Mouse (Mus musculus) liver (tissue): ENCODE data around the gene Gm5799.
"Not testable (repeated sequence)": the region's sequence is repeated elsewhere in the genome, so short reads cannot be mapped to it uniquely, and the experiment has no call there.

ENCODE experiments used
- DNase-seq: peaks from one replicate; pipeline ENCODE4 v3.0.0-alpha.2; 2020; ENCODE audit warnings: mixed read lengths

The Gm5799 gene

DNA sequence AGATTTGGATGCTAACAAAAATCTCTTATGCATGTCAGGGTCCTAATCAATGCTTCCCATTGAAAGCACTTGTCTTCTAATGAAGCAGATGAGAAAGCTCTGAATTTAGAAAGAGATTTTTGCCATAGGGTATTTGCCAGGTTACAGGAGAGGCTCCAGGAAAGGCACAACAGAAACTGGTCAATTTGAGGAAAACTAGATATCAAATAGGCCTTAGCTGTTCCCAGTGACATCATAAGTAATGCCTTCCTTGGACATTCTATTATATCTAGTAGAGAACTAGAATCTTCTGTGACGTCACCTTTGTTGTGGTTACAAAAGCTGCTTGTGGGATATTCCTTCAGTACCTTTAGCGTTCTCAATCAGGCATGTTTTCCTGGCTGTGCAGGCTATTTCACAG lies at the start of gene Gm5799:
TSS of gene Gm5799 (plus strand) at position 301 of the 400 bp plus-strand sequence.
- not testable (repeated sequence) for DNase-seq

GRCm38 (mm10) chr14:43531052-43532010 lies 12.0 kb upstream of the Gm5799 start:
- DNase-seq = peak; percentile 2

- not testable (repeated sequence) for DNase-seq
Observed at GRCm38 (mm10) chr14:43532011-43532383, 11.4 kb upstream of the Gm5799 start.

DNA sequence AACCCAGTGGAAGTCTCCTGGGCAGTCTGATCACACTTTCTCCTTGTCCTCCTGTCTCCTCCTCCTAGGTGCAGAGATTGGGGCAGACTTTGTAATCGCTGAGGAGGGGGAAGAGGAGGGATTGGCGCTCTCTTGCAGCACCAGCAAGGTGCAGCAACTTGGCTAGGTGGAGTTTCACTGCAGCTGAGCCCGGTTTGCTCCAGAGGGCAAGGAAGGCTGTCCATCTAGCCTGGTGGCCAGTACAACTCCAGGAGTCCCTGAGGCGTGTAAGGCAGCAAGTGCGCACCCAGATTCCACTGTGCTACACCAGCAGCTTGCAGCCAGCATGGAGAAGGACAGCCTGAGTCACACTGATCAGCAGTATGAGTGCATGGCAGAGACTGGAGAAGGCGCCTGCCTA lies 11.0 kb upstream of the Gm5799 start:
- DNase-seq = peak; percentile 4

GRCm38 (mm10) chr14:43538144-43538543 lies 5.2 kb upstream of the Gm5799 start:
- DNase-seq = not testable (repeated sequence)

DNA sequence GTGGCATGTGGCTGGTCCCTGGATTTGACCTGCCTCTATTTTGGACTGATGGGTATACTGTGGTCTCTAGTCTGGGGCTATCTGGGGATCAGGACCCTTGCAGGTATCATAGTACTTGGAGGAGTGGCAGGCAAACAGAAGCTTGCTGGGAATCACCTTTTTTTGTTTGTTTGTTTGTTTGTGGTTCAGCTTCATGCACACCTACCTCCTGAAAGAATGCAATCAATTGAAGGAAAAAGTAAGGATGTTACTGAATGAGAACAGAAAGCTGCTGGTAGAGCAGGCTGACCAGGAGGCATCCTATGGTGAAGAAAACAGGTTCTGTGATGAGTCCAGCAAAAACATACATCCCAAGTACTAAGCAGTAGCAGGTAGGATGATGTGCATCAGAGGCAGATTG lies 2.9 kb downstream of the Gm5799 start:
- DNase-seq = not testable (repeated sequence)

- not testable (repeated sequence) for DNase-seq
Observed at GRCm38 (mm10) chr14:43552271-43552670, 8.9 kb downstream of the Gm5799 start.

GRCm38 (mm10) chr14:43577969-43578368 lies 34.6 kb downstream of the Gm5799 start:
- not testable (repeated sequence) for DNase-seq

- DNase-seq = not testable (repeated sequence)
Observed at GRCm38 (mm10) chr14:43579046-43579445, 35.7 kb downstream of the Gm5799 start, which contains the start of gene Gm17654. Gene Gm17654 (minus strand): TSS chr14:43579146.
